Mouse (Mus musculus) ovary, postnatal 10 days (tissue): ENCODE measurements around the gene Shq1.

Experiments used
- DNase-seq: peaks from one replicate; pipeline ENCODE4 v3.0.0; 2022; ENCODE audit warnings: low spot score

The Shq1 gene

GRCm38 (mm10) chr6:100603702-100604101 is 67.3 kb downstream of the Shq1 start:
- DNase-seq = no peak

- no peak for DNase-seq
Measured at GRCm38 (mm10) chr6:100601634-100602033, 69.3 kb downstream of the Shq1 start.

DNA sequence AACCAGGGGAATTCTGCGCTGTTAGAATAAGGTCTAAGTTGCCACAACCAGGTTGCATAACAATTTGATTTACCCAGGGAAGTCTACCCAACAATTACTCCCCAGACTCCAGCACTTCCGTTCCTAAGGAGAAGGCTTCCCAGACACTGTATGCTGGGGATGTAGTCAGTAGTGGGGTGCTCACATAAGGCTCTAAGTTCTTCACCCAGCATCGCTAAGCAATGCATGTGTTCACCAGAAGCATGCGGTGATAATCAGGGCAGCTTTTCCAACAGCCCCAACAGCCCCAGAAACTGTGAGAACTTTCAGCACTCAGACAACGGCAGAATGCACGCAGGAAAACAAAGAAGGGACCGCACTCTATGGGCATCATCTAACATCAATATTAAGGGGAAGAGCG is 77.1 kb downstream of the Shq1 start:
- DNase-seq = no peak

- no peak for DNase-seq
Measured at GRCm38 (mm10) chr6:100592991-100593390, 78.0 kb downstream of the Shq1 start.

DNA sequence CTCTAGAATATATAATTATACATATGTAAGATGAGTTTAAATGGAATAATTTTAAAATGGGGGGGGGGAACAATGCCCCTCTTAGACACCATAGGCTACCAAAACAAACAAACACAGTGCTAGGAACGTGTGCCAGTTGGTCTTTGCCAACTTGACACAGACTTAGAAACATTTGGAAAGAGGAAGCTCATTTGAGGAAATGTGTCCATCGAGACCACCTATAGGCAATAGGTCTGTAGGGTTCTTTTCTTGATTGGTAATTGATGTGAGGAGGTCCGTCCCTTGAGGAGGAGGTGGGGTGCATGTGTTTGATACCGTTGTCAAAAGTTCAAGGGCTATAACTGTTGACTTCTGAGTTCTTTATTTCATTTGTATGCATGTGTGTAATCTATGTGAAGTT is 80.4 kb downstream of the Shq1 start:
- no peak for DNase-seq

- DNase-seq = no peak
Measured at GRCm38 (mm10) chr6:100588876-100589275, 82.1 kb downstream of the Shq1 start.

DNA sequence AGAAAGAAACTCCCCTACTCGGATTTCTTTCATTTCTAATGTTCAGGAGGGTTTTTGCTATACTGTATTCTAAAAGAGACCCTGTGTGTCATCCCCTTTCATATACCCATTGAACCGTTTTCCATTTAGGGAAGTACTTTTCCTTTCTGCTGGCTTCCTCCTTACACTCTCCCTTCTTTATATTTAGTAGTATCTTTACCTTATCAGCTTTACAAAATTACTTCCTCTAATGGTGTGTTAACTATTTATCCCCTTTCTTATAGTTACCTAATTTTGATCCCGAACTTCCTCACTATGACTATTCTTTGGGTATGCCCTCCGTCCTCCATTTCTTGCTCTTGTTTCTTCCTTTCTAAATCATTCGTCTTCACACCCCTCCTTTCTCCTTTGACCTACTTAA is 84.2 kb downstream of the Shq1 start:
- no peak for DNase-seq

DNA sequence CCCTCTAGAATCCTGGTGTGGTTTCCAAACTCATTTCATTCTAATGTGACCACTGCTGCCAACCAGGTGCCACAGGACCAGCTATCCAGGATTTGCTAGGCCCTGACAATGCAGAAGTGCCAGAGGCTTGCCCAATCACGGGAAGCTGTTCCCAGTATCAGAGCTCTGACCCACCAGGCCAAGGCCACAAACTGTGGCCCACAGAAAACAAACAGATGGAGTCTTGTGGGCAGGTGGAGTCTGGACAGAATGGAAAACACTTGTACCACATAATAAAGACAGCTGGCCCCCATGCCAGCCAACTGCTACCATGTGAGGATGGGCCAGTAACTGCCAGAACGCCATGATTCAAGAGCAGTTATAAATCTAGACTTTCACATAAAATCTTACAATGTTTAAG is 89.0 kb downstream of the Shq1 start:
- DNase-seq = no peak

DNA sequence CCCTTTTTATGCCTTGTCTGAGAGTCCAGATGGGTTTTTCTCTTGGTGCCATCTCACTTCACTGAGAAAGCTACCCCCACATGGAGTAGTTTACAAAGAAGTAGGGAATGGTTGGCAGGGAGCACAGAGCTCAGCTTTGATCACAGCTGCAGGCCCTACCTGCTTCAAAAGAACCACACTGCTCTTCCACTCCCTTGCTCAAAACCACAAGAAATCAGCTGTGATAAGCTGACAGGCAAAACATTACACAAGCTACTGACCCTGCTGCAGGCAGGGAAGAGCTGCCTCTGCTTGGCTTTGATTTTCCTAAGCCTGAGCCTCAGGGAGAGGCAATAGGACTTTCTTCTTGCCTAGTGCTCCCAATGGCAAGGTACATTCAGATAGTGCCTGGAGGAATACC is 89.9 kb downstream of the Shq1 start:
- DNase-seq = no peak

DNA sequence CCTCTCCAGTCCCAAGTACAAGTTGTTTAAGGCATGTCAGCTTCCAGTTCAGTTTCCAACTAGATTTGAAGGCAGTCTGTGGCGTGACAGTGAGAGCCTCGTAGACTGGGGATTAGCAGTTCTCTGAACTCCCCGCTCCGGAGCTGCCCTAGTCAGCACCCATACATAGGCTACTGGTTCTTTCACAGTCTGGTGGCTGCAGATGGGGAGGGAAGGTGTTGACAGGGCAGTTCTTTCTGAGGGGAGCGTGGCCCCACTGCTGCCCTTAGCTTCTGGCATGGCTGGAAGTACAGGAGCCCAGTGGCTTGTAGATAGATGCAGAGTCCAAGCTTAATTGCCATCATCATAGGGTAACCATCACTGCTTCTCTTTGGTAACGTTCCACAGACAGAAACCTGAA is 93.4 kb downstream of the Shq1 start:
- DNase-seq = no peak

DNA sequence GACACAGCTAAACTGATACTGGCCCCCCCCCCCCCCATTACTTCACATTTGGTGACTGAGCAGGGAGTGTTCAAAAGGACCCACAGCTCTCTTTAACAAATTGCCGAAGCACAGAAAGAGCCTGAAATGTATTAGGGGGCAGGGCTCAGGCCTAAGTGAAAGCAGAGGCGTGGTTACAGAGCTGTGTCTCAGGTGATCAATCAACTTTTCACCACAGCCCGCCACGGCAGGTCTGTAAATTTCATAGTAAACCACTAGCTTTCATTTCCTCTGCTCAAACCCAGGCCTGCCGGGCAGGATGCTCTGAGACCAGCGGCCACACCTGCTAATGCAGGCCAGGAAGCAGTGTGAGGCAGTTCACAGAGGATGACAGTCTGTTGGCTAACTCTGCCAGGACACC is 94.8 kb downstream of the Shq1 start:
- no peak for DNase-seq

DNA sequence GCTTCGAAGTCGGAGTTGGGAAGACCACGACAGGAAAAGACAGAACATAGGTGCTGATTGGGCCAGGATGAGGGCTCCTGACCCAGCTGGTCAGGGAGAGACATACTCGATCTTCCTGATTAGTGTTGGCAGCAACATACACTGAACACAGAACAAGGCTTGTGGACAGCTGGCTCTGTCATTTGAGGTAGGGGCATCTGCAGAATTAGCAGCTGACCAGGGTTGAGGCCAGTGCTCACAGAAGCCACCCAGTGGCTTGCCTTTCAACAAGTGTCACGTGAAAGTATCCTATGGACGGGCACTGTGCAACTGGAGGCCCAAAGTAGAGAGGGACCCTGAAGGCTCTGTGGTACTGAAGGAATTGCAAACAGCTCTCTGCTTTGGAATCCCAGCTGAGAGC is 104.2 kb downstream of the Shq1 start:
- DNase-seq = no peak

- no peak for DNase-seq
Measured at GRCm38 (mm10) chr6:100564516-100564915, 106.4 kb downstream of the Shq1 start.

- DNase-seq = peak; percentile 34
Measured at GRCm38 (mm10) chr6:100563552-100564341, 107.2 kb downstream of the Shq1 start.

- no peak for DNase-seq
Measured at GRCm38 (mm10) chr6:100562719-100563551, 108.0 kb downstream of the Shq1 start.

DNA sequence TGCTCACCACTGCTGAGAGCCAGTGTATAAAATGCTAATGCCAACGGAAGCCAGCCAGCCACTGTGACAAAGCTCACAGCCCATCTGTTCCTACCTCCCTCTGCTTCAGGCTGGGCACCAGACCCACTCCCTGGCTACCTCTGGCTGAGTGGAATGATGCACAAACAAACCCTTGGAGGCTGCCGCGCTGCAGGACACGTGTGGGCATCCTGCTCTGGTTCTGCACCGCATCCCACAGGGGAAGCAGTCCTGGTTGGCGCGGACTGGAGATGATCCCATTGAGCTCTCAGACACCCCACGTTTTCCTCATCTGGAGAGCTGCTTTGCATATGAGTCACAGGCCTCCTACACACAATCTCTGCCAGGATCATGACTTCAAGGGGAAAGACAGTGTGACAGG is 112.9 kb downstream of the Shq1 start:
- DNase-seq = no peak

GRCm38 (mm10) chr6:100542154-100542997 is 128.6 kb downstream of the Shq1 start:
- DNase-seq = no peak

GRCm38 (mm10) chr6:100539698-100540097 is 131.3 kb downstream of the Shq1 start:
- DNase-seq = no peak

GRCm38 (mm10) chr6:100538570-100538969 is 132.4 kb downstream of the Shq1 start:
- DNase-seq = no peak

DNA sequence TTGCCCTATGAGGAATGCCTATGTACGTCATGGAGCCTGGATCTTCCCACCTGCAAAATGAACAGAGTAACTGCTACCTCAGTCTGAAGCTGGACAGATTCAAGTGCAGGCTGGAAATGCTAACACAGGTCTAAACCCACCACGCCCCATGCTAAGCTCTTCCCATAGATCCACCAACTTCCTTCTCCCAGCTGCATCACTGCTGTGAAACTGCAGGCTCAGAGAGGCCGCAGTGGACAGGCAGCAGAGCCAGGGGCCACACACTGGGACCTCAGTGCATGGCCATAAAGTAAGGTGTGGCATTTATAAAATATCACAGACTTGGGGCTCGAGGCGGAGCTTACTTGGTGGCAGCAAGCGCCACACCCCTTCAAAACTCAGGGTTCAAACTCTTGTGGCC is 133.0 kb downstream of the Shq1 start:
- no peak for DNase-seq

- DNase-seq = no peak
Measured at GRCm38 (mm10) chr6:100537042-100537441, 133.9 kb downstream of the Shq1 start.

- DNase-seq = no peak
Measured at GRCm38 (mm10) chr6:100533364-100533763, 137.6 kb downstream of the Shq1 start.

DNA sequence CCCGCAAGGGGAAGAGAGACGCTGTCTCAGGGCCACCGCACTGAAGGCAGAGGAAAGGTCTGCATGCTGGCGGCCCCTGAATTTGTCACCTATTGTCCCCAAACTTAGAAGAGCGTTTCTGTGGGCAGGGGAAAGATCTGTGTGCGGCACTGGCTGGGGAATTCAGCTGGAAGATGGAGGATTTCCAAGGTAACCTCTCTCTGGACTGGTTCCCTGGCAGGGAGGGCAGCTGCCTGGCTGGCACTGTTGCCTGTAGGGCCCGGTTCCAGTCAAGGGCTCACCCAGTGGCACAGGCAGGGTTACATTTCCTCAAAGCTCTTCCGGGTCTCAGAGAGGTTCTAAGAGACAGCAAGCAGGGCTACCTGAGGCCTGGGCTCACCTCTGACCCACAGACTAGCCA is 138.6 kb downstream of the Shq1 start:
- no peak for DNase-seq
